Mouse (Mus musculus): ENCODE measurements around the gene Slc35a3. TPM values are rescaled to one million over a fixed set of nuclear protein-coding genes. Genes with fewer than 3 reads are reported as not detected.

Slc35a3 gene
- total and polyA plus RNA-seq, 2 experiments from 2014 or later = 7.0 to 18.3 TPM

DNA sequence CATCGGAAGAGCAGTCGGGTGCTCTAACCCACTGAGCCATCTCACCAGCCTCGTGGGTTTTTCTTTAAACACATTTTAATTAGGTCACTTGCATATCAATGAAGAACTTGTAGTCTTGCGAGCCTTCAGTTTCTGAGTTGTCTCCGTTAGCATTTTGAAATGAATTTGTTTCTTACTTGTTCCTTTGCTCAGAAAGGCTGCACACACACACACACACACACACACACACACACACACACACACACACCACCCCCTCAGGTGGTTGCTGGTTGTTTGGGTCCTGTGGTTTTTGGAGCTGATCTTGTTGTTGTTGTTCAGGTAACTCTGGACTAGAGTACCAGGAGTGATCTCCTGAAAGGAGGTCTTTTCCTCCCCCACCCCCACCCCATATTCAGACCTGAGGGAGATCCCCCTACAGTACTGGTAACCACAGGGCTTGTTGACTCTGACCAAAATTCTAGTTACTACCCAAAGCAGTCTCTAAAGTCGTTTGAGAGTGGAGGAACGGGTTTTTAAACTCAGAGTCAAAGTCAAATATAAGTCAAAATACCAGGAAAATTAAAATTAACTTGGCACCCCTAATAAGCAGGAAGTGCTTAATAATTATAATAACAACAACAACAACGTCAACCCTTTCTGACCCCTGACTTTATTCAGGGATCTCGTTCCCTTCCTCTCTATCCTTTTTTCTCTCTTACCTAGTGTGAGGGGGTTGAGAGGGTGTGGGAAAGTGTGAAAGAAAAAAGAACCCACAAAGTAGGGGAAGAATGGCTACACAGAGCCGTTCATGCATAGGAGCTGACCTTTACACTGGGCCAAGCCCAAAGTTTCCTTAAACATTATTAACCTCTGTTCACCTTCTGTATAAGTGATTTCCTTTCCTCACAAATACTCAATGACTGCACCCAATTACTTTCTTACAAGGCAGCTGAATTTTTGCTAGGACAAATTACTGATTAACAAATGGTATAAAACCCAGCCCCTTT is 11.2 kb upstream of the Slc35a3 start:
- H3K9ac ChIP-seq (replicated peaks; ENCODE audit: low read depth, low read length) = no peak overlapping the region
- 66% methylated on average over 10 of the region's 10 CpGs for whole genome bisulfite sequencing
- H3K36me3 ChIP-seq (replicated peaks; ENCODE audit: control insufficient read depth, insufficient read depth, low read length) = no peaks in the 10 kb centered on the region
- H3K27me3 ChIP-seq (ENCODE audit: control insufficient read depth, insufficient read depth, low read length) = no peaks in the 10 kb centered on the region
- no peak overlapping the region for H3K4me2 ChIP-seq (ENCODE audit: low read depth, low read length)
- peaks cover 6% of the 10 kb centered on the region; the same call in 1 of the 2 replicates for H3K4me1 ChIP-seq (ENCODE audit: control insufficient read depth, insufficient read depth)
- no peak overlapping the region for H3K27ac ChIP-seq (ENCODE audit: low read depth)
- H3K4me3 ChIP-seq (ENCODE audit: low read depth, low read length) = no peak overlapping the region
- no peaks in the 10 kb centered on the region for H3K9me3 ChIP-seq (replicated peaks; ENCODE audit: control insufficient read depth, low read length)
- no peak for ATAC-seq (ENCODE audit: insufficient read depth, low read depth)
- TF ChIP-seq CTCF (IDR thresholded peaks at IDR 0.05; ENCODE audit: low read depth) (no peak), EP300 (IDR thresholded peaks at IDR 0.05; ENCODE audit: low read depth) (no peak)
- DNase-seq (ENCODE audit: low spot score) = no peak

DNA sequence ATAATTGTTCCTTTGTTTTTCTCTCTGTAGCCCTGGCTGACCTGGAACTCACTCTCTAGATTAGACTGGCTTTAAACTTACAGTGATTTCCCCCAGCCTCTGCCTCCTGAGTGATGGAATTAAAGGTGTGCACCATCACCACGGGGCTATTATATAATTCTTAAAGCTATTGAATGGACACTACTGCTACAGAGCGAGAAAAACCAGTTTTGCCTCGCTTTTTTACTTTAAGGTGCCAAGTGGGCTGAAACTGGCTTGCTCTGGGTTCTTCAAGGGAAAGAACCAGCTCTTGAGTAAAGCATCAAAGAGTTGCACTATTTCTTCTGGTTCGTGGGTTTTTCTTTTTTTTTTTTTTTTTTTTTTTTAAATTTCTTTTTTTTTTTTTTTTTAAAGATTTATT is 10.3 kb upstream of the Slc35a3 start:
- Histone ChIP-seq H3K36me3 (replicated peaks; ENCODE audit: control insufficient read depth, insufficient read depth, low read length) (no peaks in the 10 kb centered on the region), H3K9ac (replicated peaks; ENCODE audit: low read depth, low read length) (no peak overlapping the region), H3K4me3 (ENCODE audit: low read depth, low read length) (no peak overlapping the region), H3K27ac (ENCODE audit: low read depth) (no peak overlapping the region), H3K4me1 (ENCODE audit: control insufficient read depth, insufficient read depth) (peaks cover 6% of the 10 kb centered on the region; the same call in 1 of the 2 replicates), H3K9me3 (replicated peaks; ENCODE audit: control insufficient read depth, low read length) (no peaks in the 10 kb centered on the region), H3K4me2 (ENCODE audit: low read depth, low read length) (no peak overlapping the region), H3K27me3 (ENCODE audit: control insufficient read depth, insufficient read depth, low read length) (no peaks in the 10 kb centered on the region)
- no peak for ATAC-seq (ENCODE audit: insufficient read depth, low read depth)
- 79% methylated on average over 4 of the region's 4 CpGs for WGBS
- no peak for TF ChIP-seq EP300 (IDR thresholded peaks at IDR 0.05; ENCODE audit: low read depth)
- no peak for TF ChIP-seq CTCF (IDR thresholded peaks at IDR 0.05; ENCODE audit: low read depth)
- DNase-seq (ENCODE audit: low spot score) = no peak

- Histone ChIP-seq H3K4me1 (ENCODE audit: control insufficient read depth, insufficient read depth) (no peaks in the 10 kb centered on the region; the same call in 1 of the 2 replicates), H3K27ac (ENCODE audit: low read depth) (no peak overlapping the region), H3K9ac (replicated peaks; ENCODE audit: low read depth, low read length) (no peak overlapping the region), H3K27me3 (ENCODE audit: control insufficient read depth, insufficient read depth, low read length) (no peaks in the 10 kb centered on the region), H3K36me3 (replicated peaks; ENCODE audit: control insufficient read depth, insufficient read depth, low read length) (no peaks in the 10 kb centered on the region), H3K4me2 (ENCODE audit: low read depth, low read length) (no peak overlapping the region), H3K4me3 (ENCODE audit: low read depth, low read length) (no peak overlapping the region), H3K9me3 (replicated peaks; ENCODE audit: control insufficient read depth, low read length) (no peaks in the 10 kb centered on the region)
- ATAC-seq (ENCODE audit: insufficient read depth, low read depth) = no peak
- DNase-seq (ENCODE audit: low spot score) = no peak
- WGBS = 58% methylated on average over 3 of the region's 3 CpGs
- TF ChIP-seq CTCF (IDR thresholded peaks at IDR 0.05; ENCODE audit: low read depth) = no peak
- TF ChIP-seq EP300 (IDR thresholded peaks at IDR 0.05; ENCODE audit: low read depth) = no peak
Observed at GRCm38 (mm10) chr3:116718951-116719350, 6.3 kb upstream of the Slc35a3 start.

- peak overlapping the region; percentile 98; the same call in 1 of the 2 replicates for H3K9ac ChIP-seq (replicated peaks; ENCODE audit: low read depth, low read length)
- no peak for TF ChIP-seq EP300 (IDR thresholded peaks at IDR 0.05; ENCODE audit: low read depth)
- TF ChIP-seq CTCF (IDR thresholded peaks at IDR 0.05; ENCODE audit: low read depth) = no peak
- no peaks in the 10 kb centered on the region for H3K36me3 ChIP-seq (replicated peaks; ENCODE audit: control insufficient read depth, insufficient read depth, low read length)
- no peak overlapping the region for H3K27ac ChIP-seq (ENCODE audit: low read depth)
- H3K4me3 ChIP-seq (ENCODE audit: low read depth, low read length) = peak overlapping the region; percentile 100
- whole genome bisulfite sequencing = 34% methylated on average over 5 of the region's 5 CpGs
- peaks cover 12% of the 10 kb centered on the region for H3K4me1 ChIP-seq (ENCODE audit: control insufficient read depth, insufficient read depth)
- DNase-seq (ENCODE audit: low spot score) (no peak), ATAC-seq (ENCODE audit: insufficient read depth, low read depth) (no peak)
- H3K9me3 ChIP-seq (replicated peaks; ENCODE audit: control insufficient read depth, low read length) = no peaks in the 10 kb centered on the region
- H3K27me3 ChIP-seq (ENCODE audit: control insufficient read depth, insufficient read depth, low read length) = no peaks in the 10 kb centered on the region
- H3K4me2 ChIP-seq (ENCODE audit: low read depth, low read length) = peak overlapping the region; percentile 80
Observed at GRCm38 (mm10) chr3:116713031-116713430, 400 bp upstream of the Slc35a3 start.

GRCm38 (mm10) chr3:116711624-116712435 is 801 bp downstream of the Slc35a3 start:
- WGBS = under 1% methylated on average over 75 of the region's 85 CpGs

More at GRCm38 (mm10) chr3:116711624-116712435, 801 bp downstream of the Slc35a3 start:
- Histone ChIP-seq H3K9ac (replicated peaks; ENCODE audit: low read depth, low read length) (peak overlapping the region; percentile 98), H3K4me3 (ENCODE audit: low read depth, low read length) (peak overlapping the region; percentile 100), H3K36me3 (replicated peaks; ENCODE audit: control insufficient read depth, insufficient read depth, low read length) (no peaks in the 10 kb centered on the region; the same call in 1 of the 2 replicates), H3K27ac (ENCODE audit: low read depth) (peak overlapping the region; percentile 88), H3K27me3 (ENCODE audit: control insufficient read depth, insufficient read depth, low read length) (no peaks in the 10 kb centered on the region), H3K4me2 (ENCODE audit: low read depth, low read length) (peak overlapping the region; percentile 80), H3K4me1 (ENCODE audit: control insufficient read depth, insufficient read depth) (peaks cover 12% of the 10 kb centered on the region), H3K9me3 (replicated peaks; ENCODE audit: control insufficient read depth, low read length) (no peaks in the 10 kb centered on the region)
- DNase-seq (ENCODE audit: low spot score) (peak; percentile 49), ATAC-seq (ENCODE audit: insufficient read depth, low read depth) (peak; percentile 90)
- no peak for TF ChIP-seq CTCF (IDR thresholded peaks at IDR 0.05; ENCODE audit: low read depth)
- TF ChIP-seq EP300 (IDR thresholded peaks at IDR 0.05; ENCODE audit: low read depth) = 0 out of 2 replicates have a peak, but pooled peaks have one; percentile 21

All from heart, postnatal 0 days (tissue).